Mouse (Mus musculus) layer of hippocampus, postnatal 10 days (tissue): ENCODE measurements at regions not wholly inside any gene's neighbourhood (a gene's known extent, or its start where the extent isn't known, plus 50 kb on each side); places are given as distances from the start of the nearest gene placed in this dataset.
A peak's percentile ranks its signal among the peaks of the same experiment; 100 is the strongest.

ENCODE experiments used
- DNase-seq, 2 experiments: peaks; one replicate each; pipeline ENCODE4 v3.0.0; 2021; ENCODE audit warnings: low spot score in 2 of 2

DNA sequence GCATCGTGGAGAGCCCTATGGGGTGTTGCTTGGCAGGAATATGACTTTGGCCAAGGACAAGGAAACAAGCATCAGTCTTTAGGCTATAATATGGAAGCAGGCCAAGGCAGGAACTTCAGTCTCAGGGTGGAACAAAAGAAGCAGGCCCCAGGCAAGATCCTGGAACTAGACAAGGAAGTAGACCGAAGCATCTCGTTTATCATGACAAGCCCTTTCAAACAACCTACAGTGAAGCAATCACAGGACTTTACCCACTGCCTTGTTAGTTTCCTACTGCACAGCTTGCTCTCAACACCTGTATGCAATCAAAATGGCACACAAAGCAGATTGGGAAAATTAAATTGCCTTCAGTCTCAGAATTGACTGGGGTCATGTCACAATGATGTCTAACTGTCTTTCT is 163.2 kb upstream of the Gulp1 start:
- DNase-seq = no peak

DNA sequence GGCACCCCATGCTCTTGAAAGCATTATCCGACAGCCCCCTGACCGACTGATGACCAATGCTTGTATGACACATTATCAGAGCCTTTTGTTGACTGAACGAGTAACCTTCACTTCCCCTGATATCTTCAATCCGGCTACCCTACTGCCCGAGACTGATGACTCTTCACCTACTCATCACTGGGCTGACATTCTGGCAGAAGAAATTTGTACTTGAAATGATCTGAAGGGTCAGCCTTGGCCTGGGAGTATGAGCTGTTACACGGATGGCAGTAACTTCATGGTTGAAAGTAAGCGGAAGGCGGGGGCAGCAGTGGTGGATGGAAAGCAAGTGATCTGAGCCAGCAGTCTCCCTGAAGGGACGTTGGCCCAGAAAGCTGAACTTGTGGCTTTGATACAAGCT is 159.2 kb upstream of the Gulp1 start:
- no peak for DNase-seq

- no peak for DNase-seq
Observed at GRCm38 (mm10) chr1:44395538-44395937, 155.8 kb upstream of the Gulp1 start.

GRCm38 (mm10) chr1:44398066-44398465 is 153.2 kb upstream of the Gulp1 start:
- DNase-seq = no peak

GRCm38 (mm10) chr1:44437822-44438221 is 113.5 kb upstream of the Gulp1 start:
- peak in 1 of 2 experiments; percentile 9 for DNase-seq
